Mouse (Mus musculus) heart, postnatal 0 days (tissue): ENCODE data around the gene Il9r. TPM values are rescaled to one million over a fixed set of nuclear protein-coding genes. Genes with fewer than 3 reads are reported as not detected.
A peak's percentile ranks its signal among the peaks of the same experiment; 100 is the strongest.

Experiments used
- ATAC-seq: fragments of 200-750 bp; cut with Nextera tagmentation; 2 replicates; pipeline ENCODE4 v1.8.0; 2017; ENCODE audit warnings: low read depth, moderate number of reproducible peaks, moderate library complexity; ENCODE audit not compliant: insufficient read depth
- DNase-seq: peaks from one replicate; pipeline ENCODE4 v3.0.0-alpha.2; 2016; ENCODE audit warnings: low spot score
- H3K27ac ChIP-seq: fragments of 300-500 bp; sonication (generic); 2 replicates; pipeline ENCODE4 v1.5.1; 2014; ENCODE audit warnings: low read depth, mild to moderate bottlenecking
- H3K27me3 ChIP-seq: fragments of 300-500 bp; sonication (generic); 2 replicates; pipeline ENCODE4 v1.6.1; 2014; ENCODE audit warnings: low read length, mixed read lengths; ENCODE audit not compliant: control insufficient read depth, insufficient read depth
- H3K36me3 ChIP-seq: fragments of 300-500 bp; sonication (generic); replicated peaks from 2 replicates; pipeline ENCODE4 v1.6.1; 2014; ENCODE audit warnings: low read length, mixed read lengths; ENCODE audit not compliant: control insufficient read depth, insufficient read depth
- H3K4me1 ChIP-seq: fragments of 300-500 bp; sonication (generic); 2 replicates; pipeline ENCODE4 v1.6.1; 2014; ENCODE audit warnings: antibody characterized with exemption; ENCODE audit not compliant: control insufficient read depth, insufficient read depth
- H3K4me2 ChIP-seq: fragments of 300-500 bp; sonication (generic); 2 replicates; pipeline ENCODE4 v1.6.1; 2014; ENCODE audit warnings: low read depth, mild to moderate bottlenecking, low read length, moderate library complexity
- H3K4me3 ChIP-seq: fragments of 300-500 bp; sonication (generic); 2 replicates; pipeline ENCODE4 v1.5.1; 2014; ENCODE audit warnings: low read depth, low read length
- H3K9ac ChIP-seq: fragments of 300-500 bp; sonication (generic); replicated peaks from 2 replicates; pipeline ENCODE4 v1.6.1; 2014; ENCODE audit warnings: low read depth, low read length, mixed read lengths
- H3K9me3 ChIP-seq: fragments of 300-500 bp; sonication (generic); replicated peaks from 2 replicates; pipeline ENCODE4 v1.6.1; 2016; ENCODE audit warnings: low read length; ENCODE audit not compliant: control insufficient read depth
- CTCF ChIP-seq: IDR thresholded peaks from 2 replicates; pipeline ENCODE4 v1.5.1; 2016; ENCODE audit warnings: antibody characterized with exemption, control low read depth, low read depth
- EP300 ChIP-seq: IDR thresholded peaks from 2 replicates; pipeline ENCODE4 v1.6.1; 2016; ENCODE audit warnings: antibody characterized with exemption, low read depth
- WGBS: fragments of 180-500 bp; shearing (Covaris S2); extraction: QIAGEN DNeasy Blood & Tissue Kit; methylation state at CpG from one replicate; pipeline ENCODE4 v1.1.7; 2014; 5-methylcytosine and 5-hydroxymethylcytosine counted together
- polyA plus RNA-seq: library from polyadenylated mRNA; unstranded; fragments of >200 nt; fragmentation: Nextera tagmentation; extraction: Ambion mirVana; gene quantifications from 2 replicates; pipeline ENCODE4 v1.2.1, GENCODE M21; 2015
- total RNA-seq: library from RNA; depleted of rRNA; stranded (reverse); fragments of >200 nt; gene quantifications from 2 replicates; pipeline ENCODE4 v1.2.3, GENCODE M21; 2014; ENCODE audit warnings: low replicate concordance; rRNA removed

Gene Il9r
- total and polyA plus RNA-seq, 2 experiments from 2014 or later = 0.14 TPM; not detected in 1

DNA sequence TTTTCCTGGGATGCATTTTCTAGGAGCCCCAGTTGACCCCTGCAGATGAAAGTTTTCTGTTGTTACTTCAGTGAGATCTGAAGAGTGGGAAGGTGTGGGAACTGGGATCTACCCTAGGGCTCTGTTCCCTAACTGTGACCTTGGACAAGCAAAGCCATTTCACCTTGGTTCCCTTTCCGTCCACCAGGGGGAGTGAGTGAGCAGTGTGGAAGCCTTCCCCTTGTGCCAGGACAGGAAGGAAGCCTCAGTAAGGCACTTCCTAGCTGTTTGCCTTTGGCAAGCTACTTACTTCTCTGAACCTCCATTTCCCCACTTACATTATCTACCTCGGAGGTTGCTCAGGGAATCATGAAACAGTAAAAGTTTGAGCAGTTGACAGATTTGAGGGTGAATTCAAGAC is 59.0 kb downstream of the Il9r start:
- H3K27me3 ChIP-seq = no peaks in the 10 kb centered on the region
- no peaks in the 10 kb centered on the region for H3K4me1 ChIP-seq
- H3K4me2 ChIP-seq = no peak overlapping the region
- no peak overlapping the region for H3K27ac ChIP-seq
- H3K4me3 ChIP-seq = no peak overlapping the region
- ATAC-seq (no peak), DNase-seq (peak; percentile 20)
- H3K36me3 ChIP-seq = no peaks in the 10 kb centered on the region
- 18% methylated on average over 2 of the region's 2 CpGs for WGBS
- TF ChIP-seq EP300 (no peak), CTCF (peak; percentile 78)
- H3K9me3 ChIP-seq = no peaks in the 10 kb centered on the region
- no peak overlapping the region for H3K9ac ChIP-seq

DNA sequence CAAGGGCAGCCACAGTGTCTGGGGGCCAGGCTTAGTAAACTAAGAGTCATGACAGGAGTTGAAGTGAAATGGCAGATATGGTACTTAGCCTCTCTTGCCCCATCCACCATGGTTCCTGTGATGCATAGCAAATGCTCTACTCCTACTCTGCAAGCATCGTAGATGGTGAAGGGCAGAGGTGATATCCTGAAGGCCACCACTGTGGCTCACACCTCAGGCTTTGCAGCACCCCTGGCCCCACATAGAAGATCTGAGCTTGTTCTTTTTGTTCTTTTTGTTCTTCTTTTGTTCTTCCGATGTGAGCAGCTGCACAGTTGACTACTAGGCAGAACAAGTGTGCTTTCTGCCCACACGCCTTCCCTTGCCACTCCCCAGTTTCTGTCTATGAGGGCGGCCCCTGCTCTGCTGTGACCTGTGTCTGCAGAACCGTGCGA is 60.5 kb downstream of the Il9r start:
- H3K9ac ChIP-seq = no peak overlapping the region
- H3K4me2 ChIP-seq = no peak overlapping the region
- H3K4me1 ChIP-seq = no peaks in the 10 kb centered on the region
- ATAC-seq (no peak), DNase-seq (no peak)
- no peak overlapping the region for H3K4me3 ChIP-seq
- no peaks in the 10 kb centered on the region for H3K9me3 ChIP-seq
- WGBS = 67% methylated on average over 6 of the region's 6 CpGs
- no peaks in the 10 kb centered on the region for H3K36me3 ChIP-seq
- H3K27me3 ChIP-seq = no peaks in the 10 kb centered on the region
- TF ChIP-seq CTCF (no peak), EP300 (no peak)
- H3K27ac ChIP-seq = no peak overlapping the region; the same call in 1 of the 2 replicates

DNA sequence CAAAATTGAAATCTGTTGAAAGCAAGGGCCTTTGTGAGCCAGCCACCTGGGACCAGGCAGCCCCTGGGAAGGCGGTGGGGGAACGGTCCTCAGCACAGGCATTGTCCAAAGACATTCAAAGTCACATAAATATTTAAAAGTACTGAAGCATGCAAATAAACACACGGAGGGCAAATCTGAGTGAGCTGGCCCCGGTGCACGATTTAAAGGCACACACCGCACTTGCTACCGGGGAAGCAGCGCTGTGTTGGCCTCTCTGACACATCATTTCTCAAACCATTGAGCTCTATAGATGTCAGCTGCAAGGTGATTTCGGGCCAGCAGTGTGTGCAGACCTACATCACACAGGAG is 61.5 kb downstream of the Il9r start:
- H3K4me2 ChIP-seq = no peak overlapping the region
- no peaks in the 10 kb centered on the region for H3K4me1 ChIP-seq
- no peak overlapping the region for H3K9ac ChIP-seq
- WGBS = 74% methylated on average over 9 of the region's 9 CpGs
- ATAC-seq (no peak), DNase-seq (no peak)
- no peaks in the 10 kb centered on the region for H3K9me3 ChIP-seq
- H3K27ac ChIP-seq = no peak overlapping the region
- H3K4me3 ChIP-seq = no peak overlapping the region
- TF ChIP-seq EP300 (no peak), CTCF (no peak)
- H3K27me3 ChIP-seq = no peaks in the 10 kb centered on the region
- no peaks in the 10 kb centered on the region for H3K36me3 ChIP-seq

GRCm38 (mm10) chr11:32137719-32138613 is 62.1 kb downstream of the Il9r start:
- no peak overlapping the region for H3K27ac ChIP-seq
- no peaks in the 10 kb centered on the region for H3K9me3 ChIP-seq
- H3K4me1 ChIP-seq = no peaks in the 10 kb centered on the region
- DNase-seq = no peak
- H3K36me3 ChIP-seq = no peaks in the 10 kb centered on the region
- no peak overlapping the region for H3K4me2 ChIP-seq
- H3K27me3 ChIP-seq = no peaks in the 10 kb centered on the region
- ATAC-seq = no peak
- no peak overlapping the region for H3K9ac ChIP-seq
- WGBS = 34% methylated on average over 15 of the region's 15 CpGs
- TF ChIP-seq CTCF = no peak
- no peak for TF ChIP-seq EP300
- no peak overlapping the region for H3K4me3 ChIP-seq

Other genes starting within 250 kb of the Il9r start
- gene 4930524B15Rik, start 234.7 kb downstream of the Il9r start, total RNA-seq = 1.5 TPM in 1 of 2 replicates, not detected in the other
- 0.05 TPM in 1 of 2 replicates, not detected in the other for gene 4930524B15Rik, start 234.7 kb downstream of the Il9r start, polyA plus RNA-seq
- gene Nsg2, start 199.8 kb downstream of the Il9r start, total RNA-seq = 1.1 and 3.7 TPM in 2 replicates
- gene Nsg2, start 199.8 kb downstream of the Il9r start, polyA plus RNA-seq = 1.2 and 1.7 TPM in 2 replicates
- 12.9 and 16.1 TPM in 2 replicates for gene Snrnp25, start 5.1 kb upstream of the Il9r start, total RNA-seq
- gene Snrnp25, start 5.1 kb upstream of the Il9r start, polyA plus RNA-seq = 27.1 and 28.0 TPM in 2 replicates
- gene Rhbdf1, start 22.0 kb upstream of the Il9r start, total RNA-seq = 68.9 and 69.2 TPM in 2 replicates
- gene Rhbdf1, start 22.0 kb upstream of the Il9r start, polyA plus RNA-seq = 21.9 and 25.2 TPM in 2 replicates
- 11.9 and 22.8 TPM in 2 replicates for gene Mpg, start 26.2 kb upstream of the Il9r start, total RNA-seq
- gene Mpg, start 26.2 kb upstream of the Il9r start, polyA plus RNA-seq = 13.9 and 15.0 TPM in 2 replicates
- 26.4 and 64.1 TPM in 2 replicates for gene Nprl3, start 67.4 kb upstream of the Il9r start, total RNA-seq
- 29.9 and 30.4 TPM in 2 replicates for gene Nprl3, start 67.4 kb upstream of the Il9r start, polyA plus RNA-seq
- gene Hba-x, start 76.1 kb upstream of the Il9r start, total RNA-seq = 1.2 TPM in 1 of 2 replicates, not detected in the other
- gene Hba-x, start 76.1 kb upstream of the Il9r start, polyA plus RNA-seq = 0.40 and 0.68 TPM in 2 replicates
- 1,456 and 1,841 TPM in 2 replicates for gene Hba-a1, start 83.2 kb upstream of the Il9r start, total RNA-seq
- gene Hba-a1, start 83.2 kb upstream of the Il9r start, polyA plus RNA-seq = 2,150 and 3,333 TPM in 2 replicates
- not detected in 2 replicates for gene Hbq1b, start 86.7 kb upstream of the Il9r start, total RNA-seq
- gene Hbq1b, start 86.7 kb upstream of the Il9r start, polyA plus RNA-seq = 0.38 and 0.90 TPM in 2 replicates
- 5,955 and 6,390 TPM in 2 replicates for gene Hba-a2, start 96.2 kb upstream of the Il9r start, total RNA-seq
- gene Hba-a2, start 96.2 kb upstream of the Il9r start, polyA plus RNA-seq = 5,218 and 8,165 TPM in 2 replicates
- gene Hbq1a, start 99.8 kb upstream of the Il9r start, total RNA-seq = not detected in 2 replicates
- gene Hbq1a, start 99.8 kb upstream of the Il9r start, polyA plus RNA-seq = 0.34 TPM in 1 of 2 replicates, not detected in the other
- gene Sh3pxd2b, start 147.5 kb upstream of the Il9r start, total RNA-seq = 12.4 and 19.0 TPM in 2 replicates
- 3.3 and 3.8 TPM in 2 replicates for gene Sh3pxd2b, start 147.5 kb upstream of the Il9r start, polyA plus RNA-seq